Mouse (Mus musculus): Measurements from ENCODE around the gene Cep250. TPM values are rescaled to one million over a fixed set of nuclear protein-coding genes. Genes with fewer than 3 reads are reported as not detected.

Gene Cep250
- total RNA-seq, 2 experiments from 2014 or later: 18.3 to 20.4 TPM

GRCm38 (mm10) chr2:155959981-155960380 is 3.7 kb downstream of the Cep250 start:
- intact Hi-C loops (cut with DNase I): loop anchor here (10.0 kb wide), 1 partner anchor 185 kb away; the partner anchor contains the start of genes Nfs1 and Romo1
- no peak for DNase-seq (ENCODE audit: low spot score in 2 of 2)

GRCm38 (mm10) chr2:155961862-155962261 is 5.6 kb downstream of the Cep250 start:
- intact Hi-C loops (cut with DNase I): loop anchor here (10.0 kb wide), 1 partner anchor 183 kb away; the partner anchor contains the start of genes Nfs1 and Romo1
- no peak for DNase-seq (ENCODE audit: low spot score in 2 of 2)

- DNase-seq (ENCODE audit: low spot score in 2 of 2): no peak
- intact Hi-C loops (cut with DNase I): loop anchor here (10.0 kb wide), 1 partner anchor 182 kb away; the partner anchor contains the start of genes Nfs1 and Romo1
Measured at GRCm38 (mm10) chr2:155962991-155963390, 6.7 kb downstream of the Cep250 start.

- intact Hi-C loops (cut with DNase I): loop anchor here (10.0 kb wide), 1 partner anchor 311 kb away; no protein-coding TSS in a partner anchor
- no peak for DNase-seq (ENCODE audit: low spot score in 2 of 2)
Measured at GRCm38 (mm10) chr2:155973348-155973747, 17.1 kb downstream of the Cep250 start.

GRCm38 (mm10) chr2:155974087-155974731 is 18.0 kb downstream of the Cep250 start:
- peak in 1 of 2 experiments; percentile 17 for DNase-seq (ENCODE audit: low spot score in 2 of 2)
- intact Hi-C loops (cut with DNase I): loop anchor here (10.0 kb wide), 1 partner anchor 311 kb away; no protein-coding TSS in a partner anchor

- intact Hi-C loops (cut with DNase I): loop anchor here (10.0 kb wide), 1 partner anchor 305 kb away; no protein-coding TSS in a partner anchor
- DNase-seq (ENCODE audit: low spot score in 2 of 2): no peak
Measured at GRCm38 (mm10) chr2:155979328-155979991, 23.2 kb downstream of the Cep250 start.

GRCm38 (mm10) chr2:155985776-155986175 is 29.5 kb downstream of the Cep250 start:
- DNase-seq (ENCODE audit: low spot score in 2 of 2): no peak
- intact Hi-C loops (cut with DNase I): no loop called here

DNA sequence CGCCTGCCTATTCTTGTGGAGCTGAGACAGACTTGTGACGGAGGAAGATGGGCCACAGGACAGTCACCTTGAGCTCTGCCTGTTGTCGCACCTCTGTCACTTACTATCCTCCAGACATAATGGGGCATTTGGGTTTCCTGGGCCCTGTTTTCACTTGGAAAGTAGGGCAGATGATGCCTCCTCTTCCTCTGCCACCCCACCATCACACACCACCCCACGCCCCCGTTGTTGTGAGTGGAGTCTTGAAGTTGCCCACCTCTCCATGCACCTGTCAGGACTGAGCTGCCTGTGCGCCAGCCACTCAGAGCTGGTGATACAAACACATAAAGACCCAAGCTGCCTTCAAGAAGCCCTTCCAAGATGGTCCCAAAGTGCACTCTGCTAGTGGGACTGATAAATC is 30.9 kb downstream of the Cep250 start:
- no peak for DNase-seq (ENCODE audit: low spot score in 2 of 2)
- intact Hi-C loops (cut with DNase I): no loop called here

- DNase-seq (ENCODE audit: low spot score in 2 of 2): no peak
- intact Hi-C loops (cut with DNase I): no loop called here
Measured at GRCm38 (mm10) chr2:155989085-155989484, 32.8 kb downstream of the Cep250 start.

DNA sequence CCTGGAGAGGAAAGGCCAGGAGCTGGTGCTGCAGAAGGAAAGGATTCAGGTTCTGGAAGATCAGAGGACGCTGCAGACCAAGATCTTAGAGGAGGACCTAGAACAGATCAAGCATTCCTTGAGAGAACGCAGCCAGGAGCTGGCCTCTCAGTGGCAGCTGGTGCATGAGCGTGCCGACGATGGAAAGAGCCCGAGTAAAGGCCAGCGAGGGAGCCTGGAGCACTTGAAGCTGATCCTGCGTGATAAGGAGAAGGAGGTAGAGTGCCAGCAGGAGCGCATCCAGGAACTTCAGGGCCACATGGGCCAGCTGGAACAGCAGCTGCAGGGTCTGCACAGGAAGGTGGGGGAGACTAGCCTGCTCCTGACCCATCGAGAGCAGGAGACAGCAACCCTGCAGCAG is 34.9 kb downstream of the Cep250 start:
- no peak for DNase-seq (ENCODE audit: low spot score in 2 of 2)
- intact Hi-C loops (cut with DNase I): no loop called here

GRCm38 (mm10) chr2:155991863-155992321 is 35.6 kb downstream of the Cep250 start:
- peak; percentile 39 to 50 for DNase-seq (ENCODE audit: low spot score in 2 of 2)
- intact Hi-C loops (cut with DNase I): no loop called here

- intact Hi-C loops (cut with DNase I): loop anchor here (5.0 kb wide), 1 partner anchor 137 kb away; the partner anchor contains the start of genes Nfs1 and Romo1
- no peak for DNase-seq (ENCODE audit: low spot score in 2 of 2)
Measured at GRCm38 (mm10) chr2:156005393-156005792, 49.1 kb downstream of the Cep250 start.

DNA sequence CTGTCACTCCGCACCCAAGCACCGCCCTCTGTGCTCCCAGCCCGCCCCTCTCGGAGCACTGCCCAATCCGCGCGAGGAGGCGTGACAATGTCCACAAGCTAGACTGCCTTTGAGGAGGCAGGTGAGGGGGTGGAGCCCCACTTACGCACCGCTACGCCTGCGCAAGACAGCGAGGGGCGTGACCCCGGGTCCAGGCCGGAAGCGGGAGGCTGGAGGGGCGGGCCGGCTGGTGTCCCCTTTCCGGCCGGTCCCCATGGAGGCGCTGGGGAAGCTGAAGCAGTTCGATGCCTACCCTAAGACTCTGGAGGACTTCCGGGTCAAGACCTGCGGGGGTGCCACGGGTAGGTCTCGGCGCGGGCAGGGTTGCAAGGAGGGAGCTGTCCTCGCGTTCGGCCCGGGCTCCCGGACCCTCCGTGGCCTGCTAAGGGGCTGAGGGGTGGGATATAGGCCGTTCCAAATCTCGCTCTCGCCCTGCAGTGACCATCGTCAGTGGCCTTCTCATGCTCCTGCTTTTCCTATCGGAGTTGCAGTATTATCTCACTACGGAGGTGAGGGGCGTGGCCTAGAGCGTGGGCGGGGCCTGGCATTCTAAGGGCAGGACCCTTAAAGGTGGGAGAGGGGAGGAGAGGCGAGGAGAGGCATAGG is 51.8 kb downstream of the Cep250 start, which contains the start of the genes 6430550D23Rik and Ergic3:
TSS of gene 6430550D23Rik (minus strand) at position 90 of the 645 bp plus-strand sequence.
TSS of gene Ergic3 (plus strand) at position 158 of the 645 bp plus-strand sequence.
- peak; percentile 95 to 97 for DNase-seq (ENCODE audit: low spot score in 2 of 2)

GRCm38 (mm10) chr2:156018106-156018505 is 61.8 kb downstream of the Cep250 start:
- DNase-seq (ENCODE audit: low spot score in 2 of 2): no peak
- intact Hi-C loops (cut with DNase I): no loop called here

More for the DNA sequence above, 51.8 kb downstream of the Cep250 start, which contains the start of the genes 6430550D23Rik and Ergic3:
- intact Hi-C loops (cut with DNase I): loop anchor here (5.0 kb wide), 1 partner anchor 134 kb away; the partner anchor contains the start of genes Nfs1 and Romo1

DNA sequence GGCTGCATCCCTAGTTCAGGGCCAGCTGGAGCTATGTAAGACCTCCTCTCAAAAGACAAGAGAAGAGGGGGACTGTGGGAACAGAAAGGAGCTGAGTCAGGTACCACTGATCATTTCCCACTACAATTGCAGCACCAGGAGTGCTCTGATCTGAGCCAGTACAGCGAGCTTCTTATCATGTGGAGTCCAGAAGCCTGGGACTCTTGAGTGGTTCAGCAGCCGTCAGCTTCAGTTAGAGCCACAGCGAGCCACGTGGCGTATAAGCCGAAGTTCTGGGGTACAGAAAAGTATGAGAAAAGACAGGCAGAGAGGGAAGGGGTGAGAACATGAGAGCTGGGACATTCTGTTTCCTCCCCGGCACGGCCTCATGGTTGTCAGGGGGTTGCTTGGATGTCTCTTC is 65.0 kb downstream of the Cep250 start:
- intact Hi-C loops (cut with DNase I): no loop called here
- DNase-seq (ENCODE audit: low spot score in 2 of 2): no peak

DNA sequence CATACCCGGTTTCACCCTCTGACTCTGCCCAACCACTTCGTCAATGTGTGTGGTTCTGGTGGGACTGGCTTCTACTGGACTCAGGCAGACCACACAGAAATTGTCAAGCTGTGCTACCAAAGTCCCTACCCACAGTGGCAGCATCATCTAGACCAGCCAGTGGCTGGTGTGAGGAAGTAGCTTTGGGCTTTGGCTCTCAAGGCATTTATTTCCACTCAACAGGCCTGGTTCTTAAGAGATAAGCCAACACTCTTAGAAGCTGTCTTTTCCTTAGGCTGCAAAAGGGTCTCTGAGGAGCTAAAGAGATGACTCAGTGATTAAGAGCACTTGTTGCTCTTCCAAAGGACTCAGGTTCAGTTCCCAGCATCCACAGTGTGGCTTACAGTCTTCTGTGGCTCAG is 65.5 kb downstream of the Cep250 start:
- DNase-seq (ENCODE audit: low spot score in 2 of 2): no peak
- intact Hi-C loops (cut with DNase I): no loop called here

- intact Hi-C loops (cut with DNase I): no loop called here
- DNase-seq (ENCODE audit: low spot score in 2 of 2): no peak
Measured at GRCm38 (mm10) chr2:156025482-156025881, 69.2 kb downstream of the Cep250 start.

DNA sequence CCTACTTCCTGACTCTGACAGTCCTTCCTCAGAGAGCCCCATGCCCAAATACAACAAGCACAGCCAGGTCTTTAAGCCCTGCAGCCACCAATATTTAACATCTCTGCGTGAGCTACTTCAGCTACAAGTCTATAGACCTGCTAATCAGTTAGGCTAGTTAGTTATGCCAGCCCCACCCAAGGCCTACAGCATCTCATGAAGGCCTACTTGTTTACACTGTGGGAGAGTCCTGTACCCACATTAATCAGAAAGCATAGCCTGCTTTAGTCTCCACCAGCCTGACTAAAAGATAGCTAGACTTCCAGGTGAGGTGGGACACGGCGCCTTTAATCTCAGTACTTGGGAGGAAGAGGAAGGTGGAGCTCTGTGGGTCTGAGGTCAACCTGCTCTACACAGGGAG is 83.1 kb downstream of the Cep250 start:
- no peak for DNase-seq (ENCODE audit: low spot score in 2 of 2)
- intact Hi-C loops (cut with DNase I): no loop called here

DNA sequence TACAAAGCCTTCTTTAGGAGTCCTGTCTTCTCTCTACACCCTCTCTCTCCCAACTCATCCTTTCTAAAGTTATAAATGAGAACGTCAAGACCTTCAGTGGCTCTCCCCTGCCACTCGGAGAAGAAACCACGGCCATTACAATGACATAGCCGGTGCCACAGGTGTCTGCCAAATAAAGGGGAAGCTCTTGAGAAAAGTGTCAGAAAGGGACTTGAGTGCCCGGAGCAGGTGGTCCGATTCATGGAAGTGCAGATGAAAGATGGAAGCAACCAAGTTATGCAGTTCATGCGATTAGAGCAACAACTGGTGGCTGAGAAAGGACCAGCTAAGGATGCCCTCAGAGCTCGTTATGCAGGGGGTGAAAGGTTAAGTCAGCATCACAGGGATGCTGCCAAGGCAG is 86.6 kb downstream of the Cep250 start:
- intact Hi-C loops (cut with DNase I): no loop called here
- no peak for DNase-seq (ENCODE audit: low spot score in 2 of 2)

DNA sequence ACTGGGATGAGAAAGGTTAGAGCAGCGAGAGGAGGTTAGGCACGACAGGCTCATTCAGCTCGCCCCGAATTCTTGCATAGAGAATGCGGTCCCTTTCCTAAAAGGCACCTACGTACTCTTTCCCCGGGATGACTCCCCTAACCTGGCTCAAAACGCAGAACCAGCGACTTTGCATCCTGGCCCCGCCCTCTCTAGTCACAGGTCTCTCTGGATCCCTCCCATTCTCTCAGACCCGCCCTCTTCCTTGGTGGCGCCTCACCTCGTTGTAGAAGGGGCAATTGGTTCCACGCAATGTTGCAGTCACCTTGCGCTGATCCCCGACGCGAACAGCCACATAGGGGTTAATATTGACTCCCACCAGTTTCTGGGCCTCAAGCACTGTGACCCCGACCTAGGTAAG is 91.7 kb downstream of the Cep250 start:
- no peak for DNase-seq (ENCODE audit: low spot score in 2 of 2)
- intact Hi-C loops (cut with DNase I): no loop called here

Data from left cerebral cortex, postnatal 36 days (tissue).